Mouse (Mus musculus): ENCODE results near the gene Ipo7. TPM values are rescaled to one million over a fixed set of nuclear protein-coding genes. Genes with fewer than 3 reads are reported as not detected.

Ipo7 gene
- polyA plus RNA-seq, 1 experiment: 28.3 TPM

DNA sequence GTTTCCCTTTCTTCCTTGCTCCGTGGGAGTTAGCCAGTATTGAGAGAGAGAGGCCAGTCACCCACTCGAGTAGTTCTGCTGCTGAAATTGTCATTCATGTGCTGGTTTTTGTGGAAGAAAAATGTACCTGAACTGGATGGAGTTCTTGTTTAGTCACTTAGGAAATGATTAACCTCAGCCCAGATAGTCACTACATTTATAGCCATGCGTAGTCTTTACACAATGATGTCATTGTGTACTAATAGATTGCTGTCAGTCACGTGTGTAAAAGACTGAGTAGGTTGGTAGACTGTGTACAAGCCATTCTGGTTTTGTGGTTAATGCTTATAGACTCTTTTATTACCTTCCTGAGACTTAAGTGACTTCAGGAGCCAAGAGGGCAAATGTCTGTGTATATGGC is 69.8 kb downstream of the Ipo7 start:
- Histone ChIP-seq H3K36me3 (ENCODE audit: control insufficient read depth, insufficient read depth) (peaks cover 69% of the 10 kb centered on the region), H3K79me2 (ENCODE audit: control insufficient read depth, insufficient read depth) (no peaks in the 10 kb centered on the region), H3K4me2 (ENCODE audit: low read depth) (no peak overlapping the region), H3K4me3 (no peak overlapping the region), H3K27me3 (ENCODE audit: control insufficient read depth, insufficient read depth, insufficient read length) (no peaks in the 10 kb centered on the region), H3ac (ENCODE audit: control insufficient read depth, insufficient read length) (no peak overlapping the region)
- TF ChIP-seq POLR2A (IDR thresholded peaks at IDR 0.05; ENCODE audit: insufficient read length, low read depth): no peak
- no peak for TF ChIP-seq TCF12 (IDR thresholded peaks at IDR 0.05; ENCODE audit: insufficient read depth, poor library complexity, severe bottlenecking)
- TF ChIP-seq REST (IDR thresholded peaks at IDR 0.05; ENCODE audit: insufficient read depth, insufficient read length): no peak
- TF ChIP-seq CEBPB (IDR thresholded peaks at IDR 0.05; ENCODE audit: insufficient read depth, poor library complexity, severe bottlenecking): no peak
- no peak for TF ChIP-seq TCF3 (IDR thresholded peaks at IDR 0.05; ENCODE audit: insufficient read length, low read depth)
- TF ChIP-seq USF1 (IDR thresholded peaks at IDR 0.05; ENCODE audit: low read depth): peak; percentile 20

DNA sequence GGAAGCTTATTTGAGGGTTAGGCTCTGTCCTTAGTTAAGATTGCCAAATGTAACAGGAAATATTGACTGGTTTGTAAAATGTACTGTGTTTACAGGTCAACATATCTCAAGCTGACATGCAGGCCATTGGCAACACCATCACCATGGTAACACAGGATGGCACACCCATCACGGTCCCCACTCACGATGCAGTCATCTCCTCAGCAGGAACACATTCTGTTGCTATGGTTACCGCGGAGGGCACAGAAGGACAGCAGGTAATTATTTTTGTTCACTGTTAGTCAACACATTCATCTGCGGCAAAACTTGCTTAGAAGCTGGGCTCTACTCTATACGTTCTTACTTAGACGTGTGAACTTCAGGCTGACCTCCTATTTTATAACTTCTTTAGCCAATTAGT is 73.6 kb downstream of the Ipo7 start:
- H3K36me3 ChIP-seq (ENCODE audit: control insufficient read depth, insufficient read depth): peaks cover 72% of the 10 kb centered on the region
- no peak overlapping the region for H3ac ChIP-seq (ENCODE audit: control insufficient read depth, insufficient read length)
- H3K4me3 ChIP-seq: no peak overlapping the region
- no peaks in the 10 kb centered on the region for H3K79me2 ChIP-seq (ENCODE audit: control insufficient read depth, insufficient read depth)
- no peak for TF ChIP-seq MYOD1 (IDR thresholded peaks at IDR 0.05; ENCODE audit: control insufficient read depth in 1 of 3, insufficient read length in 2 of 3, low read depth in 2 of 3)
- H3K27me3 ChIP-seq (ENCODE audit: control insufficient read depth, insufficient read depth, insufficient read length): no peaks in the 10 kb centered on the region
- H3K4me2 ChIP-seq (ENCODE audit: low read depth): no peak overlapping the region

DNA sequence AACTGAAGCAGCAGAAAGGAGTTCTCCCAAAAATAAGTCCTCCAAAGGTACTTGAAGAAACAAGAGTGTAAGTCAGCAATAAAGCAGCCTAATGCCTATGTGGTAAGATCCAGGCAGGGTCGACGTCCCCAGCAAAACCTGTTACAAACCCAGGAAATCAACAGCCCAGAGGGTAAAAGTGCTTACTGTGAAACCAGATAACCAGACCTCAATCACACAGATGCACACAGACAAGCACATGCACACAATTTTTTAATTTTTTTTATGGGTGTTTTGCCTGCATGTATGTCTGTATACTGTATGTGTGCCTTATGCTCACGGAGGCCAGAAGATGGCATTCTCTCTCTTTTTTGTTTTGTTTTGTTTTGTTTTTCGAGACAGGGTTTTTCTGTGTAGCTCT is 78.3 kb downstream of the Ipo7 start:
- H3K79me2 ChIP-seq (ENCODE audit: control insufficient read depth, insufficient read depth): no peaks in the 10 kb centered on the region
- no peak overlapping the region for H3K4me2 ChIP-seq (ENCODE audit: low read depth)
- H3K27me3 ChIP-seq (ENCODE audit: control insufficient read depth, insufficient read depth, insufficient read length): no peaks in the 10 kb centered on the region
- H3K4me3 ChIP-seq: no peak overlapping the region
- H3K36me3 ChIP-seq (ENCODE audit: control insufficient read depth, insufficient read depth): peaks cover 41% of the 10 kb centered on the region
- TF ChIP-seq MYOG (IDR thresholded peaks at IDR 0.05; ENCODE audit: control insufficient read depth in 1 of 3, insufficient read depth in 1 of 3, insufficient read length in 2 of 3, low read depth in 2 of 3) (no peak), TCF12 (IDR thresholded peaks at IDR 0.05; ENCODE audit: insufficient read depth, poor library complexity, severe bottlenecking) (no peak), SRF (IDR thresholded peaks at IDR 0.05; ENCODE audit: control insufficient read depth, insufficient read length, low read depth) (no peak), POLR2AphosphoS2 (IDR thresholded peaks at IDR 0.05; ENCODE audit: insufficient read length, low read depth) (no peak), MAX (IDR thresholded peaks at IDR 0.05; ENCODE audit: low read depth) (no peak), POLR2A (IDR thresholded peaks at IDR 0.05; ENCODE audit: insufficient read length, low read depth) (no peak), MYOD1 (IDR thresholded peaks at IDR 0.05; ENCODE audit: control insufficient read depth in 1 of 3, insufficient read length in 2 of 3, low read depth in 2 of 3) (no peak), REST (IDR thresholded peaks at IDR 0.05; ENCODE audit: insufficient read depth, insufficient read length) (no peak), TCF3 (IDR thresholded peaks at IDR 0.05; ENCODE audit: insufficient read length, low read depth) (no peak), USF1 (IDR thresholded peaks at IDR 0.05; ENCODE audit: low read depth) (no peak), E2F4 (IDR thresholded peaks at IDR 0.05; ENCODE audit: insufficient read depth) (no peak), CEBPB (IDR thresholded peaks at IDR 0.05; ENCODE audit: insufficient read depth, poor library complexity, severe bottlenecking) (no peak)
- no peak overlapping the region for H3ac ChIP-seq (ENCODE audit: control insufficient read depth, insufficient read length)

DNA sequence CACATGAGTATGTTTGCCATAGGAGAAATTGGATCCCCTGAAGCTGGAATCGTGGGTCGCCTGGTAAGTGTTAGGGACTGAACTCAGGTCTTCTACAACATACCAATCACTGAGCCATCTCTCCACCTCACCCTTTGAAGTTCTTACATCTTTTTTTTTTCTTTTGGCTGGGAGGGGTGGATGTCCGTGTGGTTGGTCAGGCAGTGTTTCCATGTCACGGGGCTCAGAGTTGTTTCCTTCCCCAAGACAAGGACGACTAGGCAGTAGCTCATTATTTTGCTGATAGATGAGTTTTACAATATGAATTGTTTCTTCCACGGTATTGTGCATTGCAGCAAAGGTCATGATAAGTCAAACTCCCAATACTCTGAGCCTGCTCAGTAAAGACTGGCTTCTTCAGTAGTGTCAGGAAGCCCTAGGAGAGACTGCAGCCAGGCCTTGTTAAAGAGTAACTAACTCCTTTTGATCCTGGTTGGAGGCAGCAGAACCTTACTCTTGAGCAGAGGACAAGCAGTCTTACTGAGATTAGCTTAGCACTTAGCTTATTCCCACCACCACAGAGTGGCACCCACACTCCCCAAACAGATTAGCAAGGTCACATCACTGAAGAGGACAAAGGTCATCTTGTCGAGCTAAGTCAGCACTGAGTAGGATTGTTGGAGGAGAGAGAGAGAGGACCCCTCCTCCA is 79.2 kb downstream of the Ipo7 start:
- H3K36me3 ChIP-seq (ENCODE audit: control insufficient read depth, insufficient read depth): peaks cover 32% of the 10 kb centered on the region
- no peak overlapping the region for H3K4me3 ChIP-seq
- TF ChIP-seq REST (IDR thresholded peaks at IDR 0.05; ENCODE audit: insufficient read depth, insufficient read length) (no peak), E2F4 (IDR thresholded peaks at IDR 0.05; ENCODE audit: insufficient read depth) (no peak), MYOD1 (IDR thresholded peaks at IDR 0.05; ENCODE audit: control insufficient read depth in 1 of 3, insufficient read length in 2 of 3, low read depth in 2 of 3) (no peak), MAX (IDR thresholded peaks at IDR 0.05; ENCODE audit: low read depth) (no peak), POLR2A (IDR thresholded peaks at IDR 0.05; ENCODE audit: insufficient read length, low read depth) (no peak), CEBPB (IDR thresholded peaks at IDR 0.05; ENCODE audit: insufficient read depth, poor library complexity, severe bottlenecking) (no peak)
- H3K79me2 ChIP-seq (ENCODE audit: control insufficient read depth, insufficient read depth): no peaks in the 10 kb centered on the region
- H3ac ChIP-seq (ENCODE audit: control insufficient read depth, insufficient read length): no peak overlapping the region
- no peak overlapping the region for H3K4me2 ChIP-seq (ENCODE audit: low read depth)
- no peaks in the 10 kb centered on the region for H3K27me3 ChIP-seq (ENCODE audit: control insufficient read depth, insufficient read depth, insufficient read length)

DNA sequence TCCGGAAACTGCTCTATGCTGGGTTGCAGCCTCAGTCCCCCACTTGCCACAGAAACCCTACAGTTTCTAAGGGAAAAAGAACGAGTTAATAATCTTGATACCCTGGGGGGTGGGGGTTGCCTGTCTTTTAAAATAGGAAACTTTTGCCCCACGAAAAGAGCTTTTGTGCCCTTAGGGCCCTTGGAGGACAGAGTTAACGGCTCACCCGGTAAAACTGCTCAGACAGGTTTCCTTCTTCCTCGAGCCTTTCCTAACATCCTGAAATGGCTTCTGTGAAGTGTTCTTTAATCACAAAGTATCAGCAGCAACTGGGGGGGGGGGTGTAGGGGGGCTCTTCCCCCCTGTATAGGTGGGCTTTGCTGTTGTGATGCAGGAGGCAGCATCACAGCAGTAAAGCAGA is 82.8 kb downstream of the Ipo7 start:
- Histone ChIP-seq H3K36me3 (ENCODE audit: control insufficient read depth, insufficient read depth) (no peaks in the 10 kb centered on the region), H3K4me2 (ENCODE audit: low read depth) (no peak overlapping the region), H3K27me3 (ENCODE audit: control insufficient read depth, insufficient read depth, insufficient read length) (no peaks in the 10 kb centered on the region), H3K79me2 (ENCODE audit: control insufficient read depth, insufficient read depth) (no peaks in the 10 kb centered on the region), H3ac (ENCODE audit: control insufficient read depth, insufficient read length) (no peak overlapping the region), H3K4me3 (no peak overlapping the region)
- TF ChIP-seq TCF3 (IDR thresholded peaks at IDR 0.05; ENCODE audit: insufficient read length, low read depth) (no peak), MYOD1 (IDR thresholded peaks at IDR 0.05; ENCODE audit: control insufficient read depth in 1 of 3, insufficient read length in 2 of 3, low read depth in 2 of 3) (no peak), CEBPB (IDR thresholded peaks at IDR 0.05; ENCODE audit: insufficient read depth, poor library complexity, severe bottlenecking) (no peak), MAX (IDR thresholded peaks at IDR 0.05; ENCODE audit: low read depth) (no peak), POLR2A (IDR thresholded peaks at IDR 0.05; ENCODE audit: insufficient read length, low read depth) (no peak), USF1 (IDR thresholded peaks at IDR 0.05; ENCODE audit: low read depth) (no peak), SRF (IDR thresholded peaks at IDR 0.05; ENCODE audit: control insufficient read depth, insufficient read length, low read depth) (no peak), MYOG (IDR thresholded peaks at IDR 0.05; ENCODE audit: control insufficient read depth in 1 of 3, insufficient read depth in 1 of 3, insufficient read length in 2 of 3, low read depth in 2 of 3) (no peak), REST (IDR thresholded peaks at IDR 0.05; ENCODE audit: insufficient read depth, insufficient read length) (no peak)

Data from myocyte (in vitro differentiated cells).